Mouse (Mus musculus) intestine, postnatal 0 days (tissue): ENCODE results near the gene Sorbs2. TPM values are rescaled to one million over a fixed set of nuclear protein-coding genes. Genes with fewer than 3 reads are reported as not detected.
A peak's percentile ranks its signal among the peaks of the same experiment; 100 is the strongest.

Source experiments
- ATAC-seq: fragments of 200-750 bp; cut with Nextera tagmentation; 2 replicates; pipeline ENCODE4 v1.8.0; 2017; ENCODE audit warnings: mild to moderate bottlenecking, moderate TSS enrichment, moderate library complexity
- H3K27ac ChIP-seq: fragments of 300-500 bp; sonication (generic); 2 replicates; pipeline ENCODE4 v1.5.1; 2014; ENCODE audit warnings: mild to moderate bottlenecking, low read depth, low read length, moderate library complexity
- H3K27me3 ChIP-seq: fragments of 300-500 bp; sonication (generic); replicated peaks from 2 replicates; pipeline ENCODE4 v1.6.1; 2014; ENCODE audit warnings: low read length, mixed read lengths; ENCODE audit not compliant: control insufficient read depth, insufficient read depth
- H3K36me3 ChIP-seq: fragments of 300-500 bp; sonication (generic); 2 replicates; pipeline ENCODE4 v1.6.1; 2014; ENCODE audit warnings: mild to moderate bottlenecking, moderate library complexity; ENCODE audit not compliant: control insufficient read depth, insufficient read depth
- H3K4me1 ChIP-seq: fragments of 300-500 bp; sonication (generic); replicated peaks from 2 replicates; pipeline ENCODE4 v1.6.1; 2014; ENCODE audit warnings: antibody characterized with exemption, low read length, mixed read lengths; ENCODE audit not compliant: control insufficient read depth, insufficient read depth
- H3K4me2 ChIP-seq: fragments of 300-500 bp; sonication (generic); replicated peaks from 2 replicates; pipeline ENCODE4 v1.6.1; 2014; ENCODE audit warnings: low read depth, mild to moderate bottlenecking, moderate library complexity
- H3K4me3 ChIP-seq: fragments of 300-500 bp; sonication (generic); 2 replicates; pipeline ENCODE4 v1.5.1; 2014; ENCODE audit warnings: low read depth, low read length
- H3K9ac ChIP-seq: fragments of 300-500 bp; sonication (generic); 2 replicates; pipeline ENCODE4 v1.6.1; 2014; ENCODE audit warnings: mild to moderate bottlenecking, low read depth, low read length
- H3K9me3 ChIP-seq: fragments of 300-500 bp; sonication (generic); 2 replicates; pipeline ENCODE4 v1.6.1; 2016; ENCODE audit warnings: mixed run types; ENCODE audit not compliant: control insufficient read depth
- CTCF ChIP-seq: sonication (generic); IDR thresholded peaks from 2 replicates; pipeline ENCODE4 v1.5.1; 2016; ENCODE audit warnings: low read depth, mild to moderate bottlenecking, control low read depth, antibody characterized with exemption, moderate library complexity
- WGBS: fragments of 180-500 bp; shearing (Covaris S2); extraction: QIAGEN DNeasy Blood & Tissue Kit; methylation state at CpG from one replicate; pipeline ENCODE4 v1.1.7; 2014; 5-methylcytosine and 5-hydroxymethylcytosine counted together
- polyA plus RNA-seq: library from polyadenylated mRNA; unstranded; fragments of >200 nt; fragmentation: Nextera tagmentation; extraction: Ambion mirVana; gene quantifications from 2 replicates; pipeline ENCODE4 v1.2.1, GENCODE M21; 2015

Gene Sorbs2
- polyA plus RNA-seq, 1 experiment from 2014 or later: 16.0 TPM

- Histone ChIP-seq H3K4me1 (no peaks in the 10 kb centered on the region), H3K9ac (no peak overlapping the region), H3K9me3 (no peaks in the 10 kb centered on the region), H3K27me3 (no peaks in the 10 kb centered on the region), H3K4me3 (no peak overlapping the region), H3K27ac (no peak overlapping the region), H3K36me3 (0 out of 2 replicates have a peak, but pooled peaks cover 4% of the 10 kb centered on the region), H3K4me2 (no peak overlapping the region)
- 59% methylated on average over 11 of the region's 11 CpGs for WGBS
- peak; percentile 78 for TF ChIP-seq CTCF
- ATAC-seq: no peak
Observed at GRCm38 (mm10) chr8:45796331-45796740, 288.7 kb downstream of the Sorbs2 start.

- Histone ChIP-seq H3K4me2 (no peak overlapping the region), H3K36me3 (0 out of 2 replicates have a peak, but pooled peaks cover 8% of the 10 kb centered on the region), H3K27me3 (no peaks in the 10 kb centered on the region), H3K9me3 (no peaks in the 10 kb centered on the region), H3K27ac (no peak overlapping the region), H3K4me3 (no peak overlapping the region), H3K9ac (no peak overlapping the region), H3K4me1 (no peaks in the 10 kb centered on the region)
- no peak for TF ChIP-seq CTCF
- WGBS: 87% methylated on average over 4 of the region's 4 CpGs
- no peak for ATAC-seq
Observed at GRCm38 (mm10) chr8:45799517-45799916, 291.9 kb downstream of the Sorbs2 start.

- Histone ChIP-seq H3K27me3 (no peaks in the 10 kb centered on the region), H3K9ac (no peak overlapping the region), H3K4me3 (no peak overlapping the region), H3K9me3 (no peaks in the 10 kb centered on the region), H3K4me1 (no peaks in the 10 kb centered on the region), H3K27ac (no peak overlapping the region), H3K4me2 (no peak overlapping the region), H3K36me3 (peaks cover 14% of the 10 kb centered on the region; the same call in 1 of the 2 replicates)
- WGBS: 85% methylated on average over 6 of the region's 6 CpGs
- ATAC-seq: no peak
- no peak for TF ChIP-seq CTCF
Observed at GRCm38 (mm10) chr8:45808597-45808996, 301.0 kb downstream of the Sorbs2 start.

GRCm38 (mm10) chr8:45816765-45817426 lies 309.3 kb downstream of the Sorbs2 start:
- no peak for ATAC-seq
- Histone ChIP-seq H3K36me3 (peaks cover 2% of the 10 kb centered on the region; the same call in 1 of the 2 replicates), H3K4me1 (no peaks in the 10 kb centered on the region), H3K9ac (no peak overlapping the region), H3K9me3 (no peaks in the 10 kb centered on the region), H3K27ac (no peak overlapping the region), H3K4me2 (no peak overlapping the region), H3K27me3 (no peaks in the 10 kb centered on the region), H3K4me3 (no peak overlapping the region)
- TF ChIP-seq CTCF: peak; percentile 94
- WGBS: 32% methylated on average over 7 of the region's 7 CpGs

GRCm38 (mm10) chr8:45821650-45822049 lies 314.1 kb downstream of the Sorbs2 start:
- Histone ChIP-seq H3K4me3 (no peak overlapping the region), H3K4me1 (no peaks in the 10 kb centered on the region), H3K9me3 (no peaks in the 10 kb centered on the region), H3K36me3 (no peaks in the 10 kb centered on the region), H3K9ac (no peak overlapping the region), H3K27me3 (no peaks in the 10 kb centered on the region), H3K4me2 (no peak overlapping the region), H3K27ac (no peak overlapping the region)
- WGBS: 65% methylated on average over 5 of the region's 5 CpGs
- ATAC-seq: no peak
- TF ChIP-seq CTCF: no peak

- 72% methylated on average over 2 of the region's 2 CpGs for WGBS
- Histone ChIP-seq H3K36me3 (no peaks in the 10 kb centered on the region), H3K9ac (no peak overlapping the region), H3K4me1 (no peaks in the 10 kb centered on the region), H3K4me3 (no peak overlapping the region), H3K9me3 (no peaks in the 10 kb centered on the region), H3K27me3 (no peaks in the 10 kb centered on the region), H3K27ac (no peak overlapping the region), H3K4me2 (no peak overlapping the region)
- TF ChIP-seq CTCF: no peak
- no peak for ATAC-seq
Observed at GRCm38 (mm10) chr8:45829985-45830548, 322.5 kb downstream of the Sorbs2 start.
